Mouse (Mus musculus) testis, postnatal 14 days (tissue): ENCODE results near the gene Ssty1.
"Not testable (repeated sequence)": the region's sequence is repeated elsewhere in the genome, so short reads cannot be mapped to it uniquely, and the experiment has no call there.

ENCODE experiments used
- DNase-seq: peaks from one replicate; pipeline ENCODE4 v3.0.0; 2021; ENCODE audit warnings: low spot score

Gene Ssty1

DNA sequence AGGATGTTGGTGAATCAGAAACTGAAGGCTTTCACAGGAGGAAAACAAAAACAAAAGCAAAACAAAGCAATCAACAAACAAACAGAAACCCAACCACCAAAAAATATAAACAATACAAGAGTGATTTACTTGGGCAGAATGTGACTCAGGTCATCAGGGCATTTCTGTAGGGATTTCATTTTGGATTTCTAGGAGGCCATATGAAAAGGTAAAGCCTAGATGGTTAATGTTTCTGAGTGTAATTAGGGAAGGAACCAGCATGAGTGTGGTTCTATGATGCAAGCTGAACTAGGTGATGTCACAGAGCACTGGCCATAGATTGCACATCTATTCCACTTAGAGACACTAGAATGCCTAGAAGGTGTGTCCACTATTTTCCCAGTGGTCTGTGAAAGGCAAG, at the start of gene Ssty1:
Gene Ssty1, plus strand, starts transcription at position 301 of the 400 bp plus-strand sequence.
- not testable (repeated sequence) for DNase-seq

DNA sequence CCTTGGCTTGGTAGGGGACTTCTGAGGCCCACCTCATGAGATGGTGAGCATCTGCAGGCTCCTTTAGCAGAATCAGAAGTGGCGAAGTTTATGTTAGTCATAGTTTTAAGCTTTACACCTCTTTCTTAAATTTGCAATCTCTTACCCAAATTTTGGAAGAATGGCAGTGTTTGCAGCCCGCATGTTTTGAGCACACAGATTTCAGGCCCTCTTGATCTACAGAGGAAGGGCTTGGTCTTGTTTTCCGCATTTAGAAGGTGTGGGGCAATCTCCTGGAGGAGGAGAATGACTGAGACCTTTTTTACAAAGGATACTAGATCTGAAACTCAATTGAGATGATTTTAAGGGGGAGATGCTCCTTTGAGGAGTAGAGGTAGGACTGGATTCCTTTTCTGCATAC, 27.2 kb upstream of the Ssty1 start, which contains the start of gene Gm21764:
Gene Gm21764, minus strand, starts transcription at position 101 of the 400 bp plus-strand sequence.
- DNase-seq = not testable (repeated sequence)
